Mouse (Mus musculus): Measurements from ENCODE around the gene Mmd. TPM values are rescaled to one million over a fixed set of nuclear protein-coding genes. Genes with fewer than 3 reads are reported as not detected.

Gene Mmd
- polyA plus RNA-seq, 1 experiment: 17.0 TPM

- H3K4me3 ChIP-seq (replicated peaks; ENCODE audit: control insufficient read depth, low read depth, low read length): no peak overlapping the region
- 74% methylated on average over 4 of the region's 4 CpGs for WGBS
- no peak overlapping the region for H3K27ac ChIP-seq (ENCODE audit: control insufficient read depth, insufficient read depth, low read depth, low read length, poor library complexity)
- TF ChIP-seq POLR2A (IDR thresholded peaks at IDR 0.05; ENCODE audit: borderline replicate concordance, control insufficient read depth, low read depth, low read length) (no peak), CTCF (IDR thresholded peaks at IDR 0.05; ENCODE audit: control insufficient read depth, insufficient read depth, low read length) (no peak)
- no peaks in the 10 kb centered on the region for H3K4me1 ChIP-seq (ENCODE audit: control insufficient read depth, insufficient read depth, low read length)
Measured at GRCm38 (mm10) chr11:90291156-90291555, 41.9 kb downstream of the Mmd start.

GRCm38 (mm10) chr11:90292766-90293165 lies 43.5 kb downstream of the Mmd start:
- H3K27ac ChIP-seq (ENCODE audit: control insufficient read depth, insufficient read depth, low read depth, low read length, poor library complexity): no peak overlapping the region
- H3K4me1 ChIP-seq (ENCODE audit: control insufficient read depth, insufficient read depth, low read length): no peaks in the 10 kb centered on the region
- TF ChIP-seq CTCF (IDR thresholded peaks at IDR 0.05; ENCODE audit: control insufficient read depth, insufficient read depth, low read length) (no peak), POLR2A (IDR thresholded peaks at IDR 0.05; ENCODE audit: borderline replicate concordance, control insufficient read depth, low read depth, low read length) (no peak)

GRCm38 (mm10) chr11:90294622-90295021 lies 45.4 kb downstream of the Mmd start:
- Histone ChIP-seq H3K4me3 (replicated peaks; ENCODE audit: control insufficient read depth, low read depth, low read length) (no peak overlapping the region), H3K27ac (ENCODE audit: control insufficient read depth, insufficient read depth, low read depth, low read length, poor library complexity) (no peak overlapping the region), H3K4me1 (ENCODE audit: control insufficient read depth, insufficient read depth, low read length) (no peaks in the 10 kb centered on the region)
- TF ChIP-seq CTCF (IDR thresholded peaks at IDR 0.05; ENCODE audit: control insufficient read depth, insufficient read depth, low read length): no peak
- TF ChIP-seq POLR2A (IDR thresholded peaks at IDR 0.05; ENCODE audit: borderline replicate concordance, control insufficient read depth, low read depth, low read length): no peak
- whole genome bisulfite sequencing: 75% methylated on average over 2 of the region's 2 CpGs

More at GRCm38 (mm10) chr11:90292766-90293165, 43.5 kb downstream of the Mmd start:
- no peak overlapping the region for H3K4me3 ChIP-seq (replicated peaks; ENCODE audit: control insufficient read depth, low read depth, low read length)

DNA sequence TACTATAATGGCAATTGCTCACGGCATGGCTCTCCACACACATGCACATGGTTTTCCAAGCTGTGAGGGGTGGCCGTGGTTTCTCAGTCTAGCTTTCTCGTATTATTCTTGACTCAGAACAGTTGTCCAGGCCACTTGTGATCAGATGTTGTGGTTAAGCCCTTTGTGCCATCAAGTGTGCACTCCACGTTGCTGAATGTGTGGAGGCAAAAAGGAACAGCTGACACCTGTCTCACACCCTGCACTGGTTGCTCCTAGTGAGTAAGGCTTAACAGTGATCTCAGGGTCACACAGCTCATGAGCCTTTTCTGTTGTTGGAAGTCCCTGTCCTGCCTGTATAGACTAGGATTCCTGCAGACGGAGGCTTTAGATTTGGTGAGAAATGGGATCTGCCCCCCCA lies 56.8 kb downstream of the Mmd start:
- H3K4me3 ChIP-seq (replicated peaks; ENCODE audit: control insufficient read depth, low read depth, low read length): no peak overlapping the region
- TF ChIP-seq POLR2A (IDR thresholded peaks at IDR 0.05; ENCODE audit: borderline replicate concordance, control insufficient read depth, low read depth, low read length) (no peak), CTCF (IDR thresholded peaks at IDR 0.05; ENCODE audit: control insufficient read depth, insufficient read depth, low read length) (no peak)
- H3K4me1 ChIP-seq (ENCODE audit: control insufficient read depth, insufficient read depth, low read length): no peaks in the 10 kb centered on the region
- WGBS: 79% methylated on average over 5 of the region's 5 CpGs
- H3K27ac ChIP-seq (ENCODE audit: control insufficient read depth, insufficient read depth, low read depth, low read length, poor library complexity): no peak overlapping the region

- Histone ChIP-seq H3K27ac (ENCODE audit: control insufficient read depth, insufficient read depth, low read depth, low read length, poor library complexity) (no peak overlapping the region), H3K4me1 (ENCODE audit: control insufficient read depth, insufficient read depth, low read length) (no peaks in the 10 kb centered on the region), H3K4me3 (replicated peaks; ENCODE audit: control insufficient read depth, low read depth, low read length) (no peak overlapping the region)
- WGBS: 23% methylated on average over 6 of the region's 6 CpGs
- TF ChIP-seq POLR2A (IDR thresholded peaks at IDR 0.05; ENCODE audit: borderline replicate concordance, control insufficient read depth, low read depth, low read length) (no peak), CTCF (IDR thresholded peaks at IDR 0.05; ENCODE audit: control insufficient read depth, insufficient read depth, low read length) (peak; percentile 49; the same call in 1 of the 2 replicates)
Measured at GRCm38 (mm10) chr11:90306993-90307392, 57.7 kb downstream of the Mmd start.

DNA sequence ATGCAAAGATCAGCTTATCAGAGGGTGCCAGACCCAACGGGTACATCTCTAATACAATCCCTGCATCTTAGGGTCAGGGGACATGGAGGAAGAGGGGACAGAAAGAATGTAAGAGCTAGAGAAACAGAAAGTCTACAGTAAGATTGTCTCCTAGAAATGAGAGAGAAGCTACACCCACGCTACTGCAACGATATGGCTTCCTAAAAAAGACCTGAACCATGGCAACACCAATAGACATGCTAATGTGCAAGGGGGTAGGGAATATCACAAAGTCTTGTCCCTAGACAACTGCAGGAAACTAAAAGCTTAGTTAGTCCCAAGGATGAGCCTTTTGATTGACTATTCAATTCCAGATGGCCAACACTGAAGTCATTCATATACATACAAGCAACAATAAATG lies 65.3 kb downstream of the Mmd start:
- no peak for TF ChIP-seq POLR2A (IDR thresholded peaks at IDR 0.05; ENCODE audit: borderline replicate concordance, control insufficient read depth, low read depth, low read length)
- TF ChIP-seq CTCF (IDR thresholded peaks at IDR 0.05; ENCODE audit: control insufficient read depth, insufficient read depth, low read length): no peak
- Histone ChIP-seq H3K4me3 (replicated peaks; ENCODE audit: control insufficient read depth, low read depth, low read length) (no peak overlapping the region), H3K27ac (ENCODE audit: control insufficient read depth, insufficient read depth, low read depth, low read length, poor library complexity) (no peak overlapping the region), H3K4me1 (ENCODE audit: control insufficient read depth, insufficient read depth, low read length) (no peaks in the 10 kb centered on the region)
- 77% methylated on average over 3 of the region's 3 CpGs for WGBS

- TF ChIP-seq CTCF (IDR thresholded peaks at IDR 0.05; ENCODE audit: control insufficient read depth, insufficient read depth, low read length) (no peak), POLR2A (IDR thresholded peaks at IDR 0.05; ENCODE audit: borderline replicate concordance, control insufficient read depth, low read depth, low read length) (no peak)
- WGBS: 0% methylated on average over 4 of the region's 4 CpGs
- H3K4me3 ChIP-seq (replicated peaks; ENCODE audit: control insufficient read depth, low read depth, low read length): no peak overlapping the region
- H3K4me1 ChIP-seq (ENCODE audit: control insufficient read depth, insufficient read depth, low read length): no peaks in the 10 kb centered on the region
- no peak overlapping the region for H3K27ac ChIP-seq (ENCODE audit: control insufficient read depth, insufficient read depth, low read depth, low read length, poor library complexity)
Measured at GRCm38 (mm10) chr11:90317482-90317881, 68.2 kb downstream of the Mmd start.

GRCm38 (mm10) chr11:90320922-90321321 lies 71.7 kb downstream of the Mmd start:
- TF ChIP-seq CTCF (IDR thresholded peaks at IDR 0.05; ENCODE audit: control insufficient read depth, insufficient read depth, low read length) (no peak), POLR2A (IDR thresholded peaks at IDR 0.05; ENCODE audit: borderline replicate concordance, control insufficient read depth, low read depth, low read length) (no peak)
- H3K4me1 ChIP-seq (ENCODE audit: control insufficient read depth, insufficient read depth, low read length): no peaks in the 10 kb centered on the region
- H3K27ac ChIP-seq (ENCODE audit: control insufficient read depth, insufficient read depth, low read depth, low read length, poor library complexity): no peak overlapping the region
- 66% methylated on average over 7 of the region's 7 CpGs for WGBS
- H3K4me3 ChIP-seq (replicated peaks; ENCODE audit: control insufficient read depth, low read depth, low read length): no peak overlapping the region

DNA sequence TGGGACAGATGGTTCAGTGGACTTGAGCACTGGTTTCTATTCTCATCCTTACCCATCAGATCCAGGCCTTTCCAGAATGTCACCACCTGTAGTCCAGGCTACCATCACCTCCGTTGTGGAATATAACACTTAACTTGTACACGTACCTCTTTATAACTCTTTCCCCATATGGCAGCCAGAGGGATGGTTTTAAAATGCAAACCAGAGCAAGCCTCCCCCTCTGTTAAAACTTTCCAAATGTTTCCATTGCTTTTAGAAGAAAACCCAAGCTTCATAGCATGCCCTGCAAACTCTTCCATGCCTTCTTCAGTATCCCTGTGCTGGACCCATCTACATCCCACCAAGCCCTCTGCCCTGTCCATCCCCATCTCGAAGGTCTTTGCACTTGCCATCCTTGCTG lies 75.3 kb downstream of the Mmd start:
- 81% methylated on average over 3 of the region's 3 CpGs for WGBS
- no peak overlapping the region for H3K4me3 ChIP-seq (replicated peaks; ENCODE audit: control insufficient read depth, low read depth, low read length)
- no peak overlapping the region for H3K27ac ChIP-seq (ENCODE audit: control insufficient read depth, insufficient read depth, low read depth, low read length, poor library complexity)
- H3K4me1 ChIP-seq (ENCODE audit: control insufficient read depth, insufficient read depth, low read length): no peaks in the 10 kb centered on the region
- TF ChIP-seq POLR2A (IDR thresholded peaks at IDR 0.05; ENCODE audit: borderline replicate concordance, control insufficient read depth, low read depth, low read length) (no peak), CTCF (IDR thresholded peaks at IDR 0.05; ENCODE audit: control insufficient read depth, insufficient read depth, low read length) (no peak)
